Mouse (Mus musculus) embryonic facial prominence, embryonic 15.5 days (tissue): ENCODE data around the gene Faf2. TPM values are rescaled to one million over a fixed set of nuclear protein-coding genes. Genes with fewer than 3 reads are reported as not detected.

ENCODE experiments used
- ATAC-seq: fragments of 200-750 bp; cut with Nextera tagmentation; 2 replicates; pipeline ENCODE4 v1.8.0; 2017; ENCODE audit warnings: low read depth, moderate TSS enrichment; ENCODE audit not compliant: insufficient number of reproducible peaks, low FRiP score, low TSS enrichment
- H3K27ac ChIP-seq: fragments of 300-500 bp; sonication (generic); replicated peaks from 2 replicates; pipeline ENCODE4 v1.5.1; 2015; ENCODE audit warnings: mild to moderate bottlenecking, inconsistent platforms
- H3K27me3 ChIP-seq: fragments of 300-500 bp; sonication (generic); 2 replicates; pipeline ENCODE4 v1.6.1; 2015; ENCODE audit warnings: inconsistent platforms
- H3K36me3 ChIP-seq: fragments of 300-500 bp; sonication (generic); 2 replicates; pipeline ENCODE4 v1.6.1; 2015; ENCODE audit warnings: mild to moderate bottlenecking, inconsistent platforms
- H3K4me1 ChIP-seq: fragments of 300-500 bp; sonication (generic); 2 replicates; pipeline ENCODE4 v1.6.1; 2015; ENCODE audit warnings: inconsistent platforms
- H3K4me2 ChIP-seq: fragments of 300-500 bp; sonication (generic); replicated peaks from 2 replicates; pipeline ENCODE4 v1.6.1; 2015; ENCODE audit warnings: mild to moderate bottlenecking, inconsistent platforms
- H3K4me3 ChIP-seq: fragments of 300-500 bp; sonication (generic); replicated peaks from 2 replicates; pipeline ENCODE4 v1.5.1; 2015; ENCODE audit warnings: mild to moderate bottlenecking, inconsistent platforms
- H3K9ac ChIP-seq: fragments of 300-500 bp; sonication (generic); 2 replicates; pipeline ENCODE4 v1.6.1; 2015; ENCODE audit warnings: inconsistent platforms
- H3K9me3 ChIP-seq: fragments of 300-500 bp; sonication (generic); replicated peaks from 2 replicates; pipeline ENCODE4 v1.6.1; 2016; ENCODE audit warnings: inconsistent platforms
- WGBS: fragments of 180-500 bp; shearing (Covaris S2); methylation state at CpG from one replicate; pipeline ENCODE4 v1.1.7; 2015; 5-methylcytosine and 5-hydroxymethylcytosine counted together
- polyA plus RNA-seq: library from polyadenylated mRNA; unstranded; fragments of >200 nt; fragmentation: Nextera tagmentation; extraction: Ambion mirVana; gene quantifications from 2 replicates; pipeline ENCODE4 v1.2.1, GENCODE M21; 2015

The Faf2 gene
- 77.6 and 78.9 TPM in 2 replicates for polyA plus RNA-seq

GRCm38 (mm10) chr13:54621155-54621932, at the start of gene Faf2:
Gene Faf2 (plus strand): TSS chr13:54621784.
- ATAC-seq: peak; percentile 95
- Histone ChIP-seq H3K27me3 (no peaks in the 10 kb centered on the region; the same call in 1 of the 2 replicates), H3K36me3 (no peaks in the 10 kb centered on the region), H3K4me2 (peak within 1 kb of the TSS; percentile 75), H3K9ac (peak within 1 kb of the TSS; percentile 92), H3K27ac (peak within 1 kb of the TSS; percentile 89), H3K4me3 (peak within 1 kb of the TSS; percentile 94), H3K4me1 (peaks cover 21% of the 10 kb centered on the region), H3K9me3 (no peaks in the 10 kb centered on the region)
- WGBS: 11% methylated on average over 44 of the region's 44 CpGs

- WGBS: 79% methylated on average over 4 of the region's 4 CpGs
- H3K4me3 ChIP-seq: no peak overlapping the region
- H3K4me2 ChIP-seq: no peak overlapping the region
- H3K9me3 ChIP-seq: no peaks in the 10 kb centered on the region
- no peak for ATAC-seq
- peaks cover 23% of the 10 kb centered on the region for H3K4me1 ChIP-seq
- H3K9ac ChIP-seq: no peak overlapping the region
- no peaks in the 10 kb centered on the region; the same call in 1 of the 2 replicates for H3K27me3 ChIP-seq
- H3K27ac ChIP-seq: no peak overlapping the region
- H3K36me3 ChIP-seq: peaks cover 13% of the 10 kb centered on the region
Observed at GRCm38 (mm10) chr13:54572621-54573020, 49.0 kb upstream of the Faf2 start.

GRCm38 (mm10) chr13:54574854-54575481, 46.6 kb upstream of the Faf2 start, which contains the start of gene Arl10:
Gene Arl10 (plus strand): TSS chr13:54575015.
- H3K27me3 ChIP-seq: no peaks in the 10 kb centered on the region; the same call in 1 of the 2 replicates
- WGBS: under 1% methylated on average over 55 of the region's 55 CpGs
- H3K36me3 ChIP-seq: peaks cover 34% of the 10 kb centered on the region
- H3K4me2 ChIP-seq: peak within 1 kb of the TSS; percentile 71
- ATAC-seq: peak; percentile 88
- peaks cover 23% of the 10 kb centered on the region for H3K4me1 ChIP-seq
- no peaks in the 10 kb centered on the region for H3K9me3 ChIP-seq
- peak within 1 kb of the TSS; percentile 93 for H3K4me3 ChIP-seq
- H3K9ac ChIP-seq: peak within 1 kb of the TSS; percentile 86
- peak within 1 kb of the TSS; percentile 79 for H3K27ac ChIP-seq

- 2% methylated on average over 19 of the region's 19 CpGs for WGBS
- peak overlapping the region; percentile 93 for H3K4me3 ChIP-seq
- H3K4me1 ChIP-seq: peaks cover 23% of the 10 kb centered on the region
- H3K9ac ChIP-seq: peak overlapping the region; percentile 86
- ATAC-seq: no peak
- H3K4me2 ChIP-seq: peak overlapping the region; percentile 71
- peak overlapping the region; percentile 79 for H3K27ac ChIP-seq
- H3K36me3 ChIP-seq: peaks cover 38% of the 10 kb centered on the region
- no peaks in the 10 kb centered on the region; the same call in 1 of the 2 replicates for H3K27me3 ChIP-seq
- H3K9me3 ChIP-seq: no peaks in the 10 kb centered on the region
Observed at GRCm38 (mm10) chr13:54575489-54575888, 46.1 kb upstream of the Faf2 start.

GRCm38 (mm10) chr13:54577652-54578507, 43.7 kb upstream of the Faf2 start:
- H3K9ac ChIP-seq: no peak overlapping the region
- H3K4me3 ChIP-seq: no peak overlapping the region
- H3K36me3 ChIP-seq: peaks cover 55% of the 10 kb centered on the region
- ATAC-seq: no peak
- no peak overlapping the region for H3K27ac ChIP-seq
- WGBS: 80% methylated on average over 21 of the region's 21 CpGs
- no peaks in the 10 kb centered on the region for H3K9me3 ChIP-seq
- H3K4me1 ChIP-seq: peaks cover 23% of the 10 kb centered on the region
- H3K4me2 ChIP-seq: no peak overlapping the region
- no peaks in the 10 kb centered on the region for H3K27me3 ChIP-seq

- no peak overlapping the region for H3K4me3 ChIP-seq
- peaks cover 7% of the 10 kb centered on the region for H3K4me1 ChIP-seq
- no peak overlapping the region for H3K27ac ChIP-seq
- no peak overlapping the region for H3K9ac ChIP-seq
- peaks cover 89% of the 10 kb centered on the region for H3K36me3 ChIP-seq
- WGBS: 81% methylated on average over 2 of the region's 2 CpGs
- no peaks in the 10 kb centered on the region for H3K9me3 ChIP-seq
- ATAC-seq: no peak
- H3K4me2 ChIP-seq: no peak overlapping the region
- H3K27me3 ChIP-seq: no peaks in the 10 kb centered on the region
Observed at GRCm38 (mm10) chr13:54581385-54581784, 40.2 kb upstream of the Faf2 start.

GRCm38 (mm10) chr13:54582126-54582525, 39.5 kb upstream of the Faf2 start:
- Histone ChIP-seq H3K36me3 (peaks cover 86% of the 10 kb centered on the region), H3K27ac (no peak overlapping the region)
- WGBS: 84% methylated on average over 10 of the region's 10 CpGs

GRCm38 (mm10) chr13:54582860-54583259, 38.7 kb upstream of the Faf2 start:
- 81% methylated on average over 5 of the region's 5 CpGs for WGBS

More at GRCm38 (mm10) chr13:54582126-54582525, 39.5 kb upstream of the Faf2 start:
- no peak for ATAC-seq
- Histone ChIP-seq H3K27me3 (no peaks in the 10 kb centered on the region), H3K4me1 (no peaks in the 10 kb centered on the region), H3K9ac (no peak overlapping the region), H3K4me3 (no peak overlapping the region), H3K4me2 (no peak overlapping the region), H3K9me3 (no peaks in the 10 kb centered on the region)

GRCm38 (mm10) chr13:54585831-54586230, 35.8 kb upstream of the Faf2 start:
- Histone ChIP-seq H3K4me1 (peaks cover 11% of the 10 kb centered on the region), H3K4me3 (no peak overlapping the region), H3K4me2 (no peak overlapping the region), H3K27me3 (no peaks in the 10 kb centered on the region), H3K27ac (no peak overlapping the region), H3K36me3 (peaks cover 70% of the 10 kb centered on the region), H3K9ac (no peak overlapping the region), H3K9me3 (no peaks in the 10 kb centered on the region)
- no peak for ATAC-seq
- 87% methylated on average over 11 of the region's 11 CpGs for WGBS

More at GRCm38 (mm10) chr13:54582860-54583259, 38.7 kb upstream of the Faf2 start:
- Histone ChIP-seq H3K9ac (no peak overlapping the region), H3K27me3 (no peaks in the 10 kb centered on the region), H3K36me3 (peaks cover 89% of the 10 kb centered on the region), H3K4me2 (no peak overlapping the region), H3K4me1 (no peaks in the 10 kb centered on the region), H3K9me3 (no peaks in the 10 kb centered on the region), H3K27ac (no peak overlapping the region), H3K4me3 (no peak overlapping the region)
- no peak for ATAC-seq

GRCm38 (mm10) chr13:54589414-54589995, 32.1 kb upstream of the Faf2 start:
- Histone ChIP-seq H3K27ac (peak overlapping the region; percentile 66), H3K27me3 (no peaks in the 10 kb centered on the region), H3K4me3 (peak overlapping the region; percentile 94), H3K9me3 (no peaks in the 10 kb centered on the region), H3K9ac (peak overlapping the region; percentile 69), H3K4me2 (peak overlapping the region; percentile 71), H3K36me3 (peaks cover 44% of the 10 kb centered on the region), H3K4me1 (peaks cover 22% of the 10 kb centered on the region)
- under 1% methylated on average over 24 of the region's 24 CpGs for WGBS
- ATAC-seq: peak; percentile 11; the same call in 1 of the 2 replicates
